22 mouse cellular contexts compared by ENCODE assay signal in the genomic region with DNA sequence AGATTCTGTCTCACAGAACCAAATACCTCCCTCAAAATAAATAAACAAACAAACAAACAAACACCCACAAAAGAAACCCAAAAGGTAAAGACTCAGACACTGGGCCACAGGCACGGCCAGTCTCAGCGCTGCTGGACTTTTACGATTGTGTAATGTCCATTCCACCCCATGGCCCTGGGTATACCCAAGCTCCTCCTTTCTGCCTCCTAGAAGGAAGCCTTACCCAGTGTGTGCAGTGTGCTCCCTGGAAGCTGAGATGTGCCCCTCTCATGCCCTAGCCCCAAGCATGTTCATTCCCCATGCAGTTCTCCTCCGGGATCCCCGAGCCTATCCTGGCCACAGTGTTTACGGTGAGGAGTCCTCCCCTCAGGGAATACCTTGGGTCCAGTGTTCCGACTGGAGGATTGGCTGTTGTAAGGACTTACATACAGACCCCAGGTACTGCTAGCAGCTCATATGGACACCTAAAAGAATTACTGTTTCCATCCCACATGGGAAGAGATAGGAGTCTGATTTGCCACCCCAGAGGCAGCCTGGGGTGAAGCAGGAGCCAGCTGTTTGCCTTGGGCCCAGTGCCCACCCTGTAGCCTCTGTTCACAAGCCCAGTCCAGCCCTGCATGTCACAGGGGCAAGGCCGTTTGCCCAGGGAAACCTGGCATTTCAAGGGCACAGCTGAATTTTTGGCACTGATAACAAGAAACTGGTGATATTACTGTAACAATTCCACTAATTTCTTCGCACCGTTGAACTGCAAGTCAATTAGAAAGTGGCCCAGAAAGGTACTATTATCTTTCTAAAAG. TPM values are rescaled to one million over a fixed set of nuclear protein-coding genes. Genes with fewer than 3 reads are reported as not detected.
A peak's percentile ranks its signal among the peaks of the same experiment; 100 is the strongest.
DNase-seq lines count a peak whose midpoint lies in the region; ATAC-seq lines count a peak whose summit lies in the region.
"Had no signal": no experiment of that assay in that cellular context is flagged by ENCODE, and none has a peak within 500 bp of the region (broad histone marks: within the 10 kb centered on the region; RNA-seq: fewer than 3 reads in every experiment).

No protein-coding gene starts in this region.

- peaks cover 2% of the 10 kb centered on the region for H3K36me3 ChIP-seq in midbrain, embryonic 11.5 days (ENCODE audit: control insufficient read depth, insufficient read depth, low read length)
- H3K36me3 ChIP-seq: heart, embryonic 15.5 days; lung, embryonic 15.5 days had no signal

- H3K4me2 ChIP-seq in midbrain, embryonic 11.5 days: no peak overlapping the region
- H3K4me2 ChIP-seq: forebrain, embryonic 15.5 days; heart, embryonic 15.5 days; liver, embryonic 11.5 days; lung, embryonic 15.5 days; neural tube, embryonic 13.5 days had no signal

- intact Hi-C loops in gastrocnemius, postnatal 14 days (cut with DNase I; ENCODE audit: low total_unique reads): no loop called here

- no peak for ATAC-seq in midbrain, embryonic 11.5 days (ENCODE audit: low FRiP score)
- ATAC-seq: forebrain, embryonic 15.5 days; midbrain, embryonic 16.5 days had no signal

- no peak overlapping the region for H3K9ac ChIP-seq in midbrain, embryonic 11.5 days (ENCODE audit: low read length)
- H3K9ac ChIP-seq: forebrain, embryonic 15.5 days; heart, embryonic 15.5 days; lung, embryonic 15.5 days; neural tube, embryonic 13.5 days had no signal

- no peaks in the 10 kb centered on the region for H3K4me1 ChIP-seq in midbrain, embryonic 11.5 days (ENCODE audit: control insufficient read depth, insufficient read depth, low read length)
- H3K4me1 ChIP-seq: forebrain, embryonic 15.5 days; neural tube, embryonic 13.5 days had no signal

- no peaks in the 10 kb centered on the region for H3K9me3 ChIP-seq in midbrain, embryonic 11.5 days (ENCODE audit: control insufficient read depth, low read length)
- H3K9me3 ChIP-seq: forebrain, embryonic 15.5 days; G1E; heart, embryonic 15.5 days; lung, embryonic 15.5 days; neural tube, embryonic 13.5 days had no signal

- no peaks in the 10 kb centered on the region for H3K27me3 ChIP-seq in midbrain, embryonic 11.5 days (ENCODE audit: control insufficient read depth, insufficient read depth, low read length)
- H3K27me3 ChIP-seq: forebrain, embryonic 15.5 days; heart, embryonic 15.5 days; lung, embryonic 15.5 days; neural tube, embryonic 13.5 days had no signal

- peak; percentile 64 for DNase-seq in gastrocnemius, postnatal 14 days
- DNase-seq in gastrocnemius, postnatal 4 days (ENCODE audit: low spot score in 2 of 2): no peak
- DNase-seq in ovary, postnatal 36 days (ENCODE audit: low spot score): peak; percentile 60
- DNase-seq in ovary, postnatal 14 days (ENCODE audit: low spot score): no peak
- DNase-seq in adrenal gland, postnatal 36 days: peak; percentile 86 to 88
- no peak for DNase-seq in cerebellum, adult 8-10 months
- no peak for DNase-seq in midbrain, embryonic 11.5 days (ENCODE audit: low spot score, missing footprints)
- DNase-seq: cerebellum, adult 9-11 months; embryo, embryonic 11 days; kidney, postnatal 25 days; left cerebral cortex, postnatal 4 days; right cerebral cortex, adult 18-20 months; spleen, adult 18-20 months; thymus, postnatal 25 days had no signal

- WGBS in midbrain, embryonic 11.5 days: 93% methylated on average over 10 of the region's 10 CpGs

- H3K27ac ChIP-seq in midbrain, embryonic 11.5 days (ENCODE audit: low read depth, low read length): no peak overlapping the region
- H3K27ac ChIP-seq: forebrain, embryonic 15.5 days; lung, embryonic 15.5 days; neural tube, embryonic 13.5 days had no signal

- no peak overlapping the region for H3K4me3 ChIP-seq in midbrain, embryonic 11.5 days (ENCODE audit: low read depth, low read length)
- H3K4me3 ChIP-seq: forebrain, embryonic 15.5 days; heart, embryonic 15.5 days; lung, embryonic 15.5 days; neural tube, embryonic 13.5 days had no signal

RNA-seq across cellular contexts. Expression of a gene that starts 27.0 kb away (rescaled TPM):
- 10 to 100 TPM; 37.9 to 38.3 TPM for total RNA-seq in gastrocnemius, postnatal 14 days (2021)
- total RNA-seq in gastrocnemius, postnatal 4 days (2021): 10 to 100 TPM; 47.7 to 51.5 TPM
- total RNA-seq in adrenal gland, postnatal 36 days (2021): 10 to 100 TPM; 72.7 to 88.0 TPM
- 53.0 and 67.3 TPM in 2 replicates for polyA plus RNA-seq in midbrain, embryonic 11.5 days (2014; fragmentation: Nextera tagmentation; extraction: Ambion mirVana)

RNA-seq across cellular contexts. Expression of a gene that starts 38.2 kb away (rescaled TPM):
- 100 to 1,000 TPM; 154 to 161 TPM for total RNA-seq in gastrocnemius, postnatal 14 days (2021)
- 10 to 100 TPM; 83.8 to 94.8 TPM for total RNA-seq in gastrocnemius, postnatal 4 days (2021)
- 10 to 100 TPM; 54.3 to 57.1 TPM for total RNA-seq in adrenal gland, postnatal 36 days (2021)
- 27.2 and 29.2 TPM in 2 replicates for polyA plus RNA-seq in midbrain, embryonic 11.5 days (2014; fragmentation: Nextera tagmentation; extraction: Ambion mirVana)

RNA-seq across cellular contexts. Expression of a gene that starts 41.1 kb away (rescaled TPM):
- not detected for total RNA-seq in gastrocnemius, postnatal 14 days (2021)
- total RNA-seq in gastrocnemius, postnatal 4 days (2021): under 1 TPM in 1 of 2 experiments, not detected in 1; 0.36 TPM
- under 1 TPM; 0.17 to 0.49 TPM for total RNA-seq in adrenal gland, postnatal 36 days (2021)
- polyA plus RNA-seq in midbrain, embryonic 11.5 days (2014; fragmentation: Nextera tagmentation; extraction: Ambion mirVana): 0.47 and 0.78 TPM in 2 replicates
- total RNA-seq: layer of hippocampus, postnatal 25 days; left cerebral cortex, postnatal 4 days had no signal
- polyA plus RNA-seq: forebrain, embryonic 15.5 days; heart, embryonic 15.5 days; midbrain, embryonic 16.5 days had no signal

Comparison
In these comparisons a context has a peak if more than half of its experiments do, and no peak if none do; other contexts are left out.
1. DNase-seq: peak in gastrocnemius, postnatal 14 days (single experiment), ovary, postnatal 36 days (single experiment) and adrenal gland, postnatal 36 days (2 of 2); none in gastrocnemius, postnatal 4 days (0 of 2), ovary, postnatal 14 days (single experiment), cerebellum, adult 8-10 months (single experiment) and midbrain, embryonic 11.5 days (single experiment).